Mouse (Mus musculus) myocyte (in vitro differentiated cells): ENCODE results near the gene Cnst. TPM values are rescaled to one million over a fixed set of nuclear protein-coding genes. Genes with fewer than 3 reads are reported as not detected.

Source experiments
- H3K27me3 ChIP-seq: one replicate; pipeline ENCODE4 v1.6.1; 2011; ENCODE audit not compliant: control insufficient read depth, insufficient read depth, insufficient read length
- H3K36me3 ChIP-seq: one replicate; pipeline ENCODE4 v1.6.1; 2011; ENCODE audit not compliant: control insufficient read depth, insufficient read depth
- H3K4me2 ChIP-seq: one replicate; pipeline ENCODE4 v1.6.1; 2011; ENCODE audit warnings: low read depth, control low read depth
- H3K4me3 ChIP-seq: one replicate; pipeline ENCODE4 v1.5.1; 2011; ENCODE audit warnings: mild to moderate bottlenecking, control low read depth, moderate library complexity
- H3K79me2 ChIP-seq: one replicate; pipeline ENCODE4 v1.6.1; 2011; ENCODE audit not compliant: control insufficient read depth, insufficient read depth
- H3ac ChIP-seq: one replicate; pipeline ENCODE4 v1.6.1; 2011; ENCODE audit not compliant: control insufficient read depth, insufficient read length
- CEBPB ChIP-seq: IDR thresholded peaks from 2 replicates; pipeline ENCODE4 v1.6.1; 2011; ENCODE audit warnings: mild to moderate bottlenecking, moderate library complexity; ENCODE audit not compliant: poor library complexity, insufficient read depth, severe bottlenecking
- E2F4 ChIP-seq: IDR thresholded peaks from one replicate; pipeline ENCODE4 v1.6.1; 2011; ENCODE audit warnings: mild to moderate bottlenecking, control low read depth, moderate library complexity; ENCODE audit not compliant: insufficient read depth
- MAX ChIP-seq: IDR thresholded peaks from one replicate; pipeline ENCODE4 v1.6.1; 2011; ENCODE audit warnings: low read depth, mild to moderate bottlenecking, control low read depth
- MYOD1 ChIP-seq, 3 experiments: IDR thresholded peaks; one replicate each; pipeline ENCODE4 v1.6.1; 2011; ENCODE audit warnings: control low read depth in 2 of 3, low read depth in 2 of 3, mild to moderate bottlenecking in 2 of 3, moderate library complexity in 1 of 3; ENCODE audit not compliant: insufficient read length in 2 of 3, control insufficient read depth in 1 of 3
- MYOG ChIP-seq, 3 experiments: IDR thresholded peaks; one replicate each; pipeline ENCODE4 v1.6.1; 2011; ENCODE audit warnings: control low read depth in 2 of 3, low read depth in 2 of 3, mild to moderate bottlenecking in 2 of 3; ENCODE audit not compliant: insufficient read length in 2 of 3, control insufficient read depth in 1 of 3, insufficient read depth in 1 of 3
- POLR2A ChIP-seq: IDR thresholded peaks from one replicate; pipeline ENCODE4 v1.6.1; 2011; ENCODE audit warnings: low read depth, mild to moderate bottlenecking, control low read depth, moderate library complexity; ENCODE audit not compliant: insufficient read length
- POLR2AphosphoS2 ChIP-seq: IDR thresholded peaks from one replicate; pipeline ENCODE4 v1.6.1; 2011; ENCODE audit warnings: low read depth, control low read depth; ENCODE audit not compliant: insufficient read length
- REST ChIP-seq: IDR thresholded peaks from one replicate; pipeline ENCODE4 v1.6.1; 2011; ENCODE audit warnings: mild to moderate bottlenecking, control low read depth, moderate library complexity; ENCODE audit not compliant: insufficient read depth, insufficient read length
- SRF ChIP-seq: IDR thresholded peaks from one replicate; pipeline ENCODE4 v1.6.1; 2011; ENCODE audit warnings: low read depth; ENCODE audit not compliant: control insufficient read depth, insufficient read length
- TCF12 ChIP-seq: IDR thresholded peaks from one replicate; pipeline ENCODE4 v1.6.1; 2011; ENCODE audit warnings: mild to moderate bottlenecking, control low read depth; ENCODE audit not compliant: poor library complexity, insufficient read depth, severe bottlenecking
- TCF3 ChIP-seq: IDR thresholded peaks from one replicate; pipeline ENCODE4 v1.6.1; 2011; ENCODE audit warnings: low read depth, control low read depth; ENCODE audit not compliant: insufficient read length
- USF1 ChIP-seq: IDR thresholded peaks from one replicate; pipeline ENCODE4 v1.6.1; 2011; ENCODE audit warnings: low read depth, mild to moderate bottlenecking, control low read depth, moderate library complexity
- polyA plus RNA-seq: library from polyadenylated mRNA; unstranded; fragments of >200 nt; fragmentation: generic; extraction: Trizol; gene quantifications from one replicate; pipeline ENCODE4 v1.2.1, GENCODE M21; 2012; ENCODE audit warnings: missing spikeins

The Cnst gene
- polyA plus RNA-seq, 1 experiment = 14.0 TPM

- Histone ChIP-seq H3ac (no peak overlapping the region), H3K36me3 (no peaks in the 10 kb centered on the region), H3K4me2 (no peak overlapping the region), H3K79me2 (no peaks in the 10 kb centered on the region), H3K4me3 (no peak overlapping the region), H3K27me3 (no peaks in the 10 kb centered on the region)
- TF ChIP-seq REST (no peak), MYOG (IDR thresholded peaks at IDR 0.05; ENCODE audit: control insufficient read depth in 1 of 3, insufficient read depth in 1 of 3, insufficient read length in 2 of 3, low read depth in 2 of 3) (no peak)
These were observed 58.4 kb downstream of the Cnst start for GRCm38 (mm10) chr1:179604526-179604925.

GRCm38 (mm10) chr1:179606004-179606723 is 60.0 kb downstream of the Cnst start:
- TF ChIP-seq USF1 = no peak
- no peak for TF ChIP-seq MYOD1 (IDR thresholded peaks at IDR 0.05; ENCODE audit: control insufficient read depth in 1 of 3, insufficient read length in 2 of 3, low read depth in 2 of 3)
- TF ChIP-seq TCF3 = no peak
- no peak for TF ChIP-seq MYOG (IDR thresholded peaks at IDR 0.05; ENCODE audit: control insufficient read depth in 1 of 3, insufficient read depth in 1 of 3, insufficient read length in 2 of 3, low read depth in 2 of 3)
- no peak for TF ChIP-seq POLR2AphosphoS2
- no peak for TF ChIP-seq MAX
- no peak for TF ChIP-seq TCF12
- no peak for TF ChIP-seq REST
- TF ChIP-seq POLR2A = no peak
- no peak for TF ChIP-seq E2F4
- no peak for TF ChIP-seq CEBPB
- TF ChIP-seq SRF = no peak
- peak overlapping the region; percentile 24 for H3K4me2 ChIP-seq

GRCm38 (mm10) chr1:179608521-179608920 is 62.4 kb downstream of the Cnst start:
- H3K79me2 ChIP-seq = no peaks in the 10 kb centered on the region
- no peak overlapping the region for H3K4me2 ChIP-seq
- H3K4me3 ChIP-seq = no peak overlapping the region
- no peaks in the 10 kb centered on the region for H3K27me3 ChIP-seq
- H3ac ChIP-seq = no peak overlapping the region
- TF ChIP-seq MYOD1 (IDR thresholded peaks at IDR 0.05; ENCODE audit: control insufficient read depth in 1 of 3, insufficient read length in 2 of 3, low read depth in 2 of 3) (no peak), POLR2A (no peak), POLR2AphosphoS2 (no peak), CEBPB (no peak), E2F4 (no peak), TCF12 (no peak), SRF (no peak), TCF3 (no peak), MAX (no peak), USF1 (no peak), MYOG (IDR thresholded peaks at IDR 0.05; ENCODE audit: control insufficient read depth in 1 of 3, insufficient read depth in 1 of 3, insufficient read length in 2 of 3, low read depth in 2 of 3) (no peak)
- H3K36me3 ChIP-seq = no peaks in the 10 kb centered on the region

More at GRCm38 (mm10) chr1:179606004-179606723, 60.0 kb downstream of the Cnst start:
- H3K36me3 ChIP-seq = no peaks in the 10 kb centered on the region
- no peak overlapping the region for H3ac ChIP-seq
- no peaks in the 10 kb centered on the region for H3K79me2 ChIP-seq
- H3K4me3 ChIP-seq = no peak overlapping the region
- H3K27me3 ChIP-seq = no peaks in the 10 kb centered on the region

- no peak overlapping the region for H3K4me2 ChIP-seq
- no peak overlapping the region for H3ac ChIP-seq
- H3K4me3 ChIP-seq = no peak overlapping the region
- no peaks in the 10 kb centered on the region for H3K36me3 ChIP-seq
- H3K79me2 ChIP-seq = no peaks in the 10 kb centered on the region
- peak in 2 of 3 experiments; percentile 90 to 96 for TF ChIP-seq MYOD1 (IDR thresholded peaks at IDR 0.05; ENCODE audit: control insufficient read depth in 1 of 3, insufficient read length in 2 of 3, low read depth in 2 of 3)
- TF ChIP-seq REST = no peak
- TF ChIP-seq TCF12 = peak; percentile 22
- peak; percentile 75 for TF ChIP-seq TCF3
- TF ChIP-seq E2F4 = no peak
- peak; percentile 12 to 98 (median 98) for TF ChIP-seq MYOG (IDR thresholded peaks at IDR 0.05; ENCODE audit: control insufficient read depth in 1 of 3, insufficient read depth in 1 of 3, insufficient read length in 2 of 3, low read depth in 2 of 3)
- no peak for TF ChIP-seq MAX
- H3K27me3 ChIP-seq = no peaks in the 10 kb centered on the region
These were observed 63.7 kb downstream of the Cnst start for GRCm38 (mm10) chr1:179609724-179610505.

- Histone ChIP-seq H3K4me3 (no peak overlapping the region), H3ac (no peak overlapping the region), H3K27me3 (no peaks in the 10 kb centered on the region), H3K79me2 (no peaks in the 10 kb centered on the region), H3K4me2 (no peak overlapping the region), H3K36me3 (no peaks in the 10 kb centered on the region)
- no peak for TF ChIP-seq REST
- no peak for TF ChIP-seq MYOD1 (IDR thresholded peaks at IDR 0.05; ENCODE audit: control insufficient read depth in 1 of 3, insufficient read length in 2 of 3, low read depth in 2 of 3)
- no peak for TF ChIP-seq POLR2A
- TF ChIP-seq E2F4 = no peak
- TF ChIP-seq POLR2AphosphoS2 = no peak
- TF ChIP-seq SRF = no peak
- no peak for TF ChIP-seq TCF12
- TF ChIP-seq USF1 = no peak
- TF ChIP-seq MAX = no peak
- no peak for TF ChIP-seq MYOG (IDR thresholded peaks at IDR 0.05; ENCODE audit: control insufficient read depth in 1 of 3, insufficient read depth in 1 of 3, insufficient read length in 2 of 3, low read depth in 2 of 3)
- no peak for TF ChIP-seq TCF3
- TF ChIP-seq CEBPB = no peak
These were observed 65.0 kb downstream of the Cnst start for GRCm38 (mm10) chr1:179611182-179611581.
